Mouse (Mus musculus) spleen, adult 2 months (tissue): Measurements from ENCODE around the gene Spsb1.

Source experiments
- CTCF ChIP-seq: fragments of 200-500 bp; IDR thresholded peaks from 2 replicates; pipeline ENCODE4 v1.5.1; 2011; ENCODE audit warnings: mild to moderate bottlenecking, inconsistent platforms; ENCODE audit not compliant: insufficient read depth, insufficient read length, insufficient replicate concordance; ENCODE audit errors: extremely low read depth
- POLR2A ChIP-seq: fragments of 200-500 bp; IDR thresholded peaks from 2 replicates; pipeline ENCODE4 v1.6.1; 2011; ENCODE audit warnings: low read depth, low read length, inconsistent platforms

- TF ChIP-seq POLR2A (no peak), CTCF (no peak)
Observed at GRCm38 (mm10) chr4:149923014-149923413, 31.8 kb downstream of the Spsb1 start.
